Mouse (Mus musculus) brain, embryonic 14.5 days (tissue): ENCODE data around the gene C8g. TPM values are rescaled to one million over a fixed set of nuclear protein-coding genes. Genes with fewer than 3 reads are reported as not detected.

Experiments
- DNase-seq: peaks from one replicate; pipeline ENCODE4 v3.0.0-alpha.2; 2011; ENCODE audit warnings: low read depth
- CTCF ChIP-seq: fragments of 200-500 bp; IDR thresholded peaks from 2 replicates; pipeline ENCODE4 v1.5.1; 2012; ENCODE audit warnings: inconsistent platforms, mild to moderate bottlenecking, moderate library complexity, borderline replicate concordance; ENCODE audit not compliant: insufficient read depth, insufficient read length; ENCODE audit errors: extremely low read depth
- POLR2A ChIP-seq: fragments of 200-500 bp; IDR thresholded peaks from 2 replicates; pipeline ENCODE4 v1.6.1; 2012; ENCODE audit warnings: mild to moderate bottlenecking, inconsistent platforms, borderline replicate concordance; ENCODE audit not compliant: poor library complexity, insufficient read depth, insufficient read length, severe bottlenecking; ENCODE audit errors: extremely low read depth
- polyA plus RNA-seq: library from polyadenylated mRNA; depleted of rRNA; stranded (reverse); fragments of >200 nt; gene quantifications from 2 replicates; pipeline ENCODE4 v1.2.3, GENCODE M21; 2012

Gene C8g
- polyA plus RNA-seq, 1 experiment: 1.9 TPM

- TF ChIP-seq CTCF (no peak), POLR2A (no peak)
- DNase-seq: no peak
Observed at GRCm38 (mm10) chr2:25533707-25534106, 32.2 kb upstream of the C8g start.

- DNase-seq: no peak
- TF ChIP-seq POLR2A: no peak
- TF ChIP-seq CTCF: no peak
Observed at GRCm38 (mm10) chr2:25526510-25527302, 25.2 kb upstream of the C8g start.

- TF ChIP-seq CTCF (peak; percentile 21; the same call in 1 of the 2 replicates), POLR2A (no peak)
- no peak for DNase-seq
Observed at GRCm38 (mm10) chr2:25509912-25510311, 8.4 kb upstream of the C8g start.

GRCm38 (mm10) chr2:25506964-25507363, 5.4 kb upstream of the C8g start:
- TF ChIP-seq POLR2A (no peak), CTCF (peak; percentile 28; the same call in 1 of the 2 replicates)
- peak; percentile 34 for DNase-seq

- no peak for DNase-seq
- TF ChIP-seq POLR2A: no peak
- no peak for TF ChIP-seq CTCF
Observed at GRCm38 (mm10) chr2:25505860-25506259, 4.3 kb upstream of the C8g start.

- TF ChIP-seq CTCF (no peak), POLR2A (no peak)
- no peak for DNase-seq
Observed at GRCm38 (mm10) chr2:25505000-25505399, 3.5 kb upstream of the C8g start.

- TF ChIP-seq CTCF (no peak), POLR2A (no peak)
- no peak for DNase-seq
Observed at GRCm38 (mm10) chr2:25504538-25504937, 3.0 kb upstream of the C8g start.

GRCm38 (mm10) chr2:25502726-25503125, 1.2 kb upstream of the C8g start:
- DNase-seq: no peak
- TF ChIP-seq POLR2A (no peak), CTCF (no peak)

- TF ChIP-seq CTCF (no peak), POLR2A (peak; percentile 97)
- DNase-seq: peak; percentile 98
Observed at GRCm38 (mm10) chr2:25500576-25501405, 728 bp downstream of the C8g start, which contains the start of gene Fbxw5. Fbxw5 (plus strand) TSS chr2:25500750.

GRCm38 (mm10) chr2:25500071-25500575, 1.4 kb downstream of the C8g start:
- TF ChIP-seq CTCF (no peak), POLR2A (no peak)
- no peak for DNase-seq
